Mouse (Mus musculus) right cerebral cortex, adult 2 months (tissue): ENCODE data around the gene Lmcd1.
"Not testable (repeated sequence)": the region's sequence is repeated elsewhere in the genome, so short reads cannot be mapped to it uniquely, and the experiment has no call there.

Experiments
- DNase-seq, 2 experiments: peaks; one replicate each; pipeline ENCODE4 v3.0.0; 2021 to 2022; ENCODE audit warnings: low spot score in 2 of 2

The Lmcd1 gene

DNA sequence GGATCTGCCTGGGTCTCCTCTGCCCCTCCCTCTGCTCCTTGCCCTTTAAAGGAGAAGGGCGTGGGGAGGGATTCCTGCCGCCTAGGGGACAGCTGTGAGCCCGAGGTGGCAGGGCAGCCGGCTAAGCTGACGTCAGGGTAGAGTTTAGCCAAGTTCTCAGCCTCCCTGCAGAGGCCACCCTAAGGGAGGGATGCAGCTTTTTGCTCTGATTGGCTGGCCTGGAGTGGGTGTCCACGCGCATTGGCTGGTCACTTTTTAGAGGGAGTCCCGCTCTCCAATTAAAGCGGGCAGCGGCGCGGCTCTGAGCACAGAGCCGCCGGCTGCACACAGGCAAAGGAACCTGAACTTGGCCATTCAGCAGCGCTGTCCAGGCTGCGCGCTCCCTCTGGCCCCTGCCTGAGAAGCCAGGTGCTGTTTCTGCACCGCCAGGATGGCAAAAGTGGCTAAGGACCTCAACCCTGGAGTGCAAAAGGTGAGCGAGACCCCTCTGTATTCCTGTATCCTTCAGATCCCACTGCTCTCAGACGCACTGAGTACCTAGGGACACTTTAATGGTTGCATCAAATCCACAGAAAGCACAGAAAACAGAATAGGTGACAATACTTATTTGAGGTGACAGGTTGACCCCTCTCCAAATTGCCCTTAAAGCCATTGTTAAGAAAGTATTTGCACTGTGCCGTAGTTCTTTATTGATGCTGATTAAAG, at the start of gene Lmcd1:
Lmcd1 (plus strand) TSS at position 258 of the 705 bp plus-strand sequence.
- DNase-seq, result peak; percentile 61 to 79

GRCm38 (mm10) chr6:112223877-112224632, 49.5 kb upstream of the Lmcd1 start:
- DNase-seq, result no peak

DNA sequence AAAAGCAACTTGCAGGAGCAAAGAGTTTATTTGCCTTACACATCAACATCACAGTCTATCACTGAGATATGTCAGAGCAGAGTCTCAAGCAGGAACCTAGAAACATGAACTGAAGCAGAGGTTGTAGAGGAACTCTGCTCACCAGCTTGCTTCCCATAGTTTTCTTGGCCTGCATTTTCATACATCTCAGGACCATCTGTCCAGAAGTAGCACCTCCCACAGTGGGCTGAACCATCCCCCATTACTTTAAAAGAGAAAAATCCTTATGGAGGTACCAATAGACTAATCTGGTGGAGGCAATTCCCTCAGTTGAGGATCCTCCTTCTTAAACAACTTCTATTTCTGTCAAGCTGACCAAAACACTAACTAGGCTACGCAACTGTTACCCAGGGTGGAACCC, 36.8 kb upstream of the Lmcd1 start:
- DNase-seq, result peak; percentile 11 to 32

DNA sequence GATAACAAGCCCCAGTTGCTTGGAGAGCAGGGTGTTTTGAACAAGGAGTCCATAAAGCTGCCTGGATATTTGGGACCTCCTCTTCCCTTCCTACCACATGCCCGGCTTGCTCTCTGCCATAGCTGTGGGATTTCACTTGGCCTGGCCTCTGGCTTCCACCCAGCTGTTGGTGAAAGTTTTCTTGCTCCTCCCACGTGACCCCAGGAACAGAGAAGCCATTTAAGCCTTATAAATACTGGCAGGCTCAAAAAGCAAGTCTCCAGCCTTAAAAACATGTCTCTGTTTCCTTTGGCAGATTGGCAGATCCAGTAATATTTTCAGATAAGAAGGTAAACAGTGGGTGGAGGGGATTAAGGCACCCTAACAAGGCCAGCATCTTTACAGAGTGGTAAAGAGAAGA, 31.3 kb upstream of the Lmcd1 start:
- no peak for DNase-seq

GRCm38 (mm10) chr6:112245639-112246038, 27.9 kb upstream of the Lmcd1 start:
- no peak for DNase-seq

DNA sequence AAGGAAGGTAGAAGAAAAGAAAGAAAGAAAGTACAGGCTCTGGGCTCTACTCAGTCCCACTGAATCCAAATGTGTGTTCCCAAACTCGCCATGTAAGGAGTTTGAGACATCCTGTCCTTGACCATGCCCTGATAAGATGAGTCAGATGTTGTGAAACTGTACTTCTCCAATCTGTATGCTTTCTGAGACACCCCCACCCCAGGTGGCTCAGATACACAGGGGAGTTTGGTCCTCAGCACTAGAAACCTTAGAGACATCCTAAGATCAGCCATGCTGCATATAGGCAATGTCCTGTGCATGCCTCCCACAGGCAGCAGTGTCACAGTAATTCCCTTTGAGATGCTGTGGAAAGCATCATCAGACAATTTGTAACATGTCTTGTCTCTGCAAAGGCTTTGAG, 26.9 kb upstream of the Lmcd1 start:
- DNase-seq, result no peak

GRCm38 (mm10) chr6:112253943-112254342, 19.6 kb upstream of the Lmcd1 start:
- not testable (repeated sequence) for DNase-seq

GRCm38 (mm10) chr6:112254967-112255366, 18.6 kb upstream of the Lmcd1 start:
- DNase-seq, result no peak

DNA sequence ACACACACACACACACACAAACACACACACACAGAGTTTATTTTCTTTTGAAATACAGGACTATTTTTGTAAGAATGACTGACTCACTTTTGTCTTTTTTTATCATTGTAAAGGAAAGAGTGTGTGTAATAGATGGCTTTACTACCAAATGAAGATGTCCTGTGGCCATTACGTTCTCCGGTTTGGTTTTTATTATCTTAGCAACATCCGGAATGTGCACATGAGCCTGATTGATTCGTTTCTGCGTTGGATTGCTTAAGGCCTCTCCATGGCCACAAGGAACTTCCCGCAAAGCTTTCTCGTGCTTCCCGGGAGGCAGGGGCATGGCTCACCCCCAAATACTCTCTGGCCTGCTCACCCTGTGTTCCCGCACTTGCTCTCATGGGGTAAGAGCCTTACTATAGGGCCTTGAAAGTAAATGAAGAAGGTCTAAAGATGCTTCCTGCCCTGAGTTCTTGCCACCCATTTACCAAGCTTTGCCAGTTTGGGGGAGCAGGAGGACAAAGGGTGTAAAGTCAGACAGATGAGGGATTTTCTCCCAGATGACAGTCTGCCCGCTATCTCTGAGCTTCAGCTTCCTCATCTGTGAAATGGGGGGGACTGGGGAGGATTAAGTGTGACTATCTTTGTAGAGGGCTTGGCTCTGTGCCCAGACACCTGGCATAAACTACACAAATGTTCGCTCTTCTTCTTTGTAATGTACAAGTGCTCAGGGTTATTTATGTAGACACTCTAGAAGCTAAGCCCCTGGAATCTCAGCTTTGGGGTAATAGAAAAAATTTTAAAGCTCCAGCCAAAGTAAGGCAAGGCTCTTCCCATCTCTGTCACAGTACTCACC, 18.0 kb upstream of the Lmcd1 start:
- DNase-seq, result no peak

GRCm38 (mm10) chr6:112256599-112256998, 17.0 kb upstream of the Lmcd1 start:
- no peak for DNase-seq

DNA sequence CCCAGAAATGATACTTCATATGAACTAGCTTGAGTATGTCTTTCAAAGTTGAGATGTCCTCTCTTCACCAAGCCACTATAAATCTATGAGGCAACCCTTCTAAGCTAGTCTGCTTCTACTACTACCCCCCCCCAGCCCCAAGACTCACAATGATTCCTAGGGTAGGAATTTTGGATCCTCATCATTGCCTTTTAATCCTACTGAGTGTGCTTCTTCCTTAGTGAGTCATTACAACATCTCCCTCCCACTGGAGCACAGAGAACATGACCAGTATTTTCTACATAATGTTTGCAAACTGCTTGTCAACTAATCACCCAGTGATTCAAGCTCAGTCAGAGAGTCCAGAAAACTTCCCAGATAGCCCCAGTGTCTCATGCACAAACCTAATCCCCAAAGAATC, 12.5 kb upstream of the Lmcd1 start:
- no peak for DNase-seq

DNA sequence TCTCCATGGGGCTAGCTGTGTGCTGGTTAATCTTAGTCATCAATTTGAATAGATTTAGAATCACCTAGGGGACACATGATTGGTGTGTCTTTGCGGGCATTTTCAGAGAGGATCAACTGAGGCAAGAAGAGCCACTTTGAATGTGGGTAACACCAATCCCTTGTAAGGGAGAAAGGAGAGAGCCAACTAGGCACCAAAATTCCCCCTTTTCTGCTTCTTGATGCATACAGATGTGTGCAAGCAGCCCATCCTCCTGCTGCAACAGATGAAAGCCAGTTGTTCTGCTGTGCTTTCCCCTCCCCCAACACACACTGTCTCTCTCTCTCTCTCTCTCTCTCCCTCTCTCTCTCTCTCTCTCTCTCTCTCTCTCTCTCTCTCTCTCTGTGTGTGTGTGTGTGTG, 9.2 kb upstream of the Lmcd1 start:
- no peak for DNase-seq

GRCm38 (mm10) chr6:112266631-112267030, 6.9 kb upstream of the Lmcd1 start:
- peak; percentile 26 to 52 for DNase-seq

DNA sequence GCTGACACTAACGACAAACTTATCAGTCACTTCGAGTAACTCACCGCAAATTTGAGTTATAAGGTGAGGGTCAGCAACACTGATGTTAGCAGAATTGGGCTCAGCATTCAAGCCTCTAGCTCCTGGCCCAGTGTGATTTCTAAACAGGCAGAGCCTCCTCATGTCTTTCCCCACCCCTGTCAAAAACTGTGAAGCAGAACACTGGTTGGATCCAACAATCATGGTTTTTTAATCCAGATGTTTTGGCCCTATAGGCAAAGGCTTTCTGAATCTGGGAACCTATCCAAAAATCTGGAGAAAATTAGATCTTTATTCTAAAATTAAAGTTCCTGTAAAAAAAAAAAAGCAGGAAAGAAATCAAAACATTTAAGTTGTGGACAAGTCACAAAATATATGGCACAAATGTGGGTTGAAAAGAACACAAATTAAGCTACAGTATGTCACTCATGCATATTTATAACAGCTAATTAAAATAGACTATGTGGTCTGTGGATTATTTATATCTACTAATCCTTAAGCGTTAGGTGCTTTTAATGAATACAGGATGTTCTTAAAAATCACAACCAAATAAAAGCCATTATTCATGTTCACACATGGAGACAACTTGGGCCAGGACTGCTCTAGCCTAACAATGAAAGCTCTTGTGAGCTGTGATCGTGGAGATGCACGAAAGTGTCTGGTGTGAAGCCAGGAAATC, 5.7 kb upstream of the Lmcd1 start:
- DNase-seq, result no peak

DNA sequence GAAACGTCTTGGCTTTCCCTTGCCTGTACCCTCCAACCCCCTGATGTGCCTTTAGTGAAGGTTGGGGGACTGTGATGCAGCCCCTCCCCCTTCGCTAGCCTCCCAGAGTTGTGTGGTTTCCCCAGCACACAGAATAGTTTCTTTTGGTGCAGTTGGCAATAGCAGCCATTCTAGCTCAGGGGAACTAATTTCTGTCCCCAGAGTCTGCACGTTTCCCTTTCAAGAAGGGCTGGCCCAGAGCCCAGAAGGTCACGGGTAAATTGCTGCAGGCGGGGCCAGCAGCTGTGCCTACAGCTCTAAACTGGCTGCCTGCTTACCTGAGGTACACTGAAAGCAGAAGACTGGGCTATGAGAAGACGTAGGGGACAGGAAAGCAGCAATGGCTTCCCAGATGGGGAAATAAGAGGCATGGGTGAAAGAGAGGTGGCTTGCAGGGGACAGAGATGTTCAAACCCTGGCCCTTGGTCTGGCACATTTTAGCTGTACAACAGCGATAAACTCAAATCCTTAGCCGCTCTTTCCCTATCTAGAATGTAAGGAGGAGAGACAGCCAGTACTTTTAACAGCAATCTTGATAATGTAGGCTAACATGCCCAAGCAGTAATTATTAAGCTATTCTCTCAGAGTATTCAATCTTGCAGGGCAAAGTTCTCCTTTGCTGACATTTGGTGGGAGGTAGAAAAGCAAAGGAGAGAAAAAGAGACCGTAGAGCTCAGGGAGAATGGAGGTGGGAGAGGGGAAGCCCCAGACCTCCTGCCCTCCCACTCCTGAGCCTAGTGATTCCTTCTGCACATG, 900 bp downstream of the Lmcd1 start:
- peak; percentile 20 to 51 for DNase-seq

DNA sequence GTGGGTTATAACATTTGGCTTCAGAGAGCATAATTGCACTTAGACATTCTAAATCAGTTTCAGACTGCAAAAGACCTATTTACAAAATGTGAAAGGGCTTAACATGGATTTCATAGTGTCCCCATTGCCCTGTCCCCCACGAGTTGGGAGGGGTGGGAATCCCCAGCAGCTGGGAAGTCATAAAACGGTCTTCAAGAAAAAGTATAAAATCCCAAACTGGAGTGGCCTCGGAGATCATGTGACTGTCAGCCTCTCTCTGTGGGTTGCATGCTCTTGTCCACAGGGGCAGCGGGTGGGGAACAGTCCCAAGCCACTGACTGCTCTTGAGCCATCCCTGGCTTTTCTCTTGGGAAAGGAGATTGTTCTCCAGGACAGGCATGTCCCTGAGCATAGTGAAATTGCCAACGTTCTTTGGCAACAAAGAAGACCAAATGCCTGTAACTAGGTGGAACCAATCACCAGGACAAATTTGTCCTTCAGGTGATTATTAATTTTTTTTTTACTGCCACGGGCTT, 2.2 kb downstream of the Lmcd1 start:
- no peak for DNase-seq

DNA sequence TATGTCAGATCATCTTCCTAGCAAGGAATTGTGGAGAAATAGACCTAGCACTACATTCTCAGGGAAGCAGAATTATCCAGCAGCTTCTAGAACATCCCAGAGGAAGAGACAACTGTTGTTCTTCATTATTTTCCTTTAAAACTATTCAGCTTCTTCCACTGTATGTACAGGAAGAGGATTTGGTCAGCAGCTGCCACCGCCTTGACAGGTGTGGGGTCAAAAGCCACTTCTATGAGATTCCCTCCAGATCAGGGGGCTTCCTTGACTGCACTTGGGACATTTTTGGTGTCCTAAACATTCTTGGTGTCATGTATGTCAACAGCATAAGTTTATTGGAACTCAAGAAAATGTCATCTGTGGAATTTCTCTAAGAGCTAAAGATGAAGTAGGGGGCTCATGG, 5.2 kb downstream of the Lmcd1 start:
- DNase-seq, result no peak

DNA sequence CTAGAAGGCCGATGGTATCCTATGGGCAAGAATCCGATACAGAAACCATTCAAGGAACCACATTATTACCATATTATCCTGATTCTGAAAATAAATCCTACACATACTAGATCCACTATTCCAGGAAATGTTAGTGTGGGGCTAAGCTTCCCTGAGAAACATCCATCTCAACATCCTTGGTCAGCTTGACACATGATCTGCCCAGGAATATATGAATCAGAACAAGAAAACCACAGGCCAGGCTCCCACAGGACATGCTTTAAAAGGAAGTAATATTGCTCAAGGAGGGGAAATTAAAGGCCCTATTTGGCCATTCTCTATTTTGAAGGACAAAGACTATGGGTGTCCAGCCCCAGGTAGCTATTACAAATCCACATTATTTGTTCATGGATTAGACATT, 6.6 kb downstream of the Lmcd1 start:
- DNase-seq, result no peak

DNA sequence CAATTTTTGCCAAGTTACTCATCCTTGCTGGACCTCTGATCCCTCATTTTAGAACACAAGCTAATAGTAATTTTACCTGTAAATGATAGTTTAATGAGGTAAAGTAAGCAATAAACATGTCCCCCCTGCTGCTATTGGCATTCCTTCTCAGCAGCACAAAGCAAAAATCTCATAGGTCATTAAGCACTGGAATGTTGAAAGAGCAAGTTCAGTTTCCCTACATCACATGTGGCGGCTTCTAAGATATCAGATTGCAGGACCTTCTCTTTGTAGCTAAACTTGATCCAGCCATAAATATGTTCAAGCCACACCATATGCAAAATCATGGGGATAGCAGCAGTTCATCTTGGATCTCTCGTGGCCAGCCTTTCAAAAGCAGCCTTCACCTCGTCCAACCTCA, 7.4 kb downstream of the Lmcd1 start:
- DNase-seq, result no peak

DNA sequence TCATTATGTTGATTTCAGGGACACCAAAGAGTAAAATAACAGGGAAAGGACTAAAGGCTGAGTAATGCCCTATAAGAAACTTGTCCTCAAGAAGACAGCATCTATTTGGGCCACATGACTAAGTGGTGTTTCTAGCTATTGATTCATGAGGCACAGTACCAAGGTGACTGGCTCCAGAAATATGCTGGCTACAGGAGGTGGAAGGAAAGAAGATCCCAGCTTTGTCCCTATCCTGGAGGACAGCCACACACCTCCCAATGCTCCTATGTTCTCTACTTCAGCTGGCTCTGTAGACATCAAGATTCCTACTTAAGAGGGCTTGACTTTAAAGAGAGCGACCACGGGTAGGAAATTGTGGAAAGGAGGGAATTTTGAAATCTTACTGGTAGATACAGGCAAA, 8.4 kb downstream of the Lmcd1 start:
- no peak for DNase-seq

DNA sequence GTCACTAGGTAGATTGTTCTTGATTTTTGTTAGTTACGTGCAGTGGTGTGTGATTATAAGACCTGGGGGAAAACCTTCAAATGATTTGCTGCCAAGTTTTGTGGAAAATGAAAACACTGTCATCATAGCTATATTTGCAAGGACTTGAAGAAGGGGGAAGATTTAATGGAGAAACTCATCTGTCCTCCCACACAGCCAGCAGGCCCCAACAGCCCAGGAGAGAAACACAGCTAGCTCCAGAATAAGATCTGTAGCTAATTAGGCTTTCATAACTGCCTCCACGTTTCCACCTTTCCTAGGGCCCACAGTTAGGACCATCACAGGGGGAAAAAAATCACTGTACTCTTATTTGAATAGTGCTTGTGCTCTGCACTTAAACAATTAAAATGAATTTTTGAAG, 10.5 kb downstream of the Lmcd1 start:
- DNase-seq, result peak; percentile 50
